Mouse (Mus musculus): ENCODE data around the gene Adk. TPM values are rescaled to one million over a fixed set of nuclear protein-coding genes. Genes with fewer than 3 reads are reported as not detected.

The Adk gene
- 588 TPM for polyA plus RNA-seq (2014; fragmentation: Illumina TruSeq; extraction: RNeasy Lipid Tissue Mini Kit (QIAGEN cat#74804); ENCODE audit: low read depth, low replicate concordance)

GRCm38 (mm10) chr14:21052112-21052780 is at the start of gene Adk, which contains the start of gene Ap3m1:
TSS of gene Adk (plus strand) at chr14:21052574.
TSS of gene Ap3m1 (minus strand) at chr14:21052508.

GRCm38 (mm10) chr14:21481231-21481630 is 428.9 kb downstream of the Adk start, which contains the start of gene Kat6b:
TSS of gene Kat6b (plus strand) at chr14:21481434.

Other genes with a start within 250 kb of the Adk start
- gene Plau, start 215.9 kb upstream of the Adk start, polyA plus RNA-seq (2014; fragmentation: Illumina TruSeq; extraction: RNeasy Lipid Tissue Mini Kit (QIAGEN cat#74804); ENCODE audit: low read depth, low replicate concordance), result 567 TPM
- 54.3 TPM for gene Vcl, start 123.2 kb upstream of the Adk start, polyA plus RNA-seq (2014; fragmentation: Illumina TruSeq; extraction: RNeasy Lipid Tissue Mini Kit (QIAGEN cat#74804); ENCODE audit: low read depth, low replicate concordance)
- gene Ap3m1, start 66 bp upstream of the Adk start, polyA plus RNA-seq (2014; fragmentation: Illumina TruSeq; extraction: RNeasy Lipid Tissue Mini Kit (QIAGEN cat#74804); ENCODE audit: low read depth, low replicate concordance), result 180 TPM